Mouse (Mus musculus): ENCODE measurements at regions not wholly inside any gene's neighbourhood (a gene's known extent, or its start where the extent isn't known, plus 50 kb on each side); places are given as distances from the start of the nearest gene placed in this dataset.

GRCm38 (mm10) chr2:108686019-108686743 is 594.4 kb upstream of the Kif18a start:
- no peak overlapping the region for H3K4me3 ChIP-seq (ENCODE audit: low read length)
- H3K9ac ChIP-seq (ENCODE audit: low read length), result no peak overlapping the region
- H3K36me3 ChIP-seq (ENCODE audit: control insufficient read depth, insufficient read depth), result no peaks in the 10 kb centered on the region
- no peak overlapping the region for H3K4me2 ChIP-seq (ENCODE audit: low read depth, low read length)
- H3K4me1 ChIP-seq (ENCODE audit: control insufficient read depth, insufficient read depth, low read length), result peaks cover 7% of the 10 kb centered on the region
- no peaks in the 10 kb centered on the region for H3K27me3 ChIP-seq (ENCODE audit: control insufficient read depth, insufficient read depth, low read length)
- H3K9me3 ChIP-seq (replicated peaks; ENCODE audit: control insufficient read depth, low read length), result no peaks in the 10 kb centered on the region
- no peak overlapping the region for H3K27ac ChIP-seq (ENCODE audit: low read length)
- WGBS, result 38% methylated on average over 6 of the region's 6 CpGs
- ATAC-seq (replicated peaks; ENCODE audit: extremely low read depth, insufficient read depth, low FRiP score), result peak; percentile 58; the same call in 1 of the 2 replicates

GRCm38 (mm10) chr2:108690091-108690490 is 590.4 kb upstream of the Kif18a start:
- Histone ChIP-seq H3K27me3 (ENCODE audit: control insufficient read depth, insufficient read depth, low read length) (no peaks in the 10 kb centered on the region), H3K4me2 (ENCODE audit: low read depth, low read length) (no peak overlapping the region), H3K9me3 (replicated peaks; ENCODE audit: control insufficient read depth, low read length) (no peaks in the 10 kb centered on the region), H3K4me3 (ENCODE audit: low read length) (no peak overlapping the region), H3K9ac (ENCODE audit: low read length) (no peak overlapping the region), H3K4me1 (ENCODE audit: control insufficient read depth, insufficient read depth, low read length) (peaks cover 7% of the 10 kb centered on the region), H3K36me3 (ENCODE audit: control insufficient read depth, insufficient read depth) (no peaks in the 10 kb centered on the region), H3K27ac (ENCODE audit: low read length) (no peak overlapping the region)
- WGBS, result 51% methylated on average over 4 of the region's 4 CpGs
- no peak for ATAC-seq (replicated peaks; ENCODE audit: extremely low read depth, insufficient read depth, low FRiP score)

GRCm38 (mm10) chr2:108691156-108692007 is 589.2 kb upstream of the Kif18a start:
- Histone ChIP-seq H3K27ac (ENCODE audit: low read length) (no peak overlapping the region), H3K4me1 (ENCODE audit: control insufficient read depth, insufficient read depth, low read length) (peaks cover under 1% of the 10 kb centered on the region), H3K9ac (ENCODE audit: low read length) (no peak overlapping the region), H3K4me2 (ENCODE audit: low read depth, low read length) (no peak overlapping the region), H3K27me3 (ENCODE audit: control insufficient read depth, insufficient read depth, low read length) (no peaks in the 10 kb centered on the region), H3K4me3 (ENCODE audit: low read length) (no peak overlapping the region), H3K36me3 (ENCODE audit: control insufficient read depth, insufficient read depth) (no peaks in the 10 kb centered on the region), H3K9me3 (replicated peaks; ENCODE audit: control insufficient read depth, low read length) (no peaks in the 10 kb centered on the region)
- WGBS, result 45% methylated on average over 10 of the region's 10 CpGs
- ATAC-seq (replicated peaks; ENCODE audit: extremely low read depth, insufficient read depth, low FRiP score), result peak; percentile 18; the same call in 1 of the 2 replicates

- Histone ChIP-seq H3K36me3 (ENCODE audit: control insufficient read depth, insufficient read depth) (no peaks in the 10 kb centered on the region), H3K27ac (ENCODE audit: low read length) (no peak overlapping the region), H3K4me2 (ENCODE audit: low read depth, low read length) (no peak overlapping the region), H3K27me3 (ENCODE audit: control insufficient read depth, insufficient read depth, low read length) (no peaks in the 10 kb centered on the region), H3K9me3 (replicated peaks; ENCODE audit: control insufficient read depth, low read length) (no peaks in the 10 kb centered on the region), H3K4me3 (ENCODE audit: low read length) (no peak overlapping the region), H3K9ac (ENCODE audit: low read length) (no peak overlapping the region), H3K4me1 (ENCODE audit: control insufficient read depth, insufficient read depth, low read length) (no peaks in the 10 kb centered on the region)
- WGBS, result 65% methylated on average over 7 of the region's 7 CpGs
- no peak for ATAC-seq (replicated peaks; ENCODE audit: extremely low read depth, insufficient read depth, low FRiP score)
These were observed 579.2 kb upstream of the Kif18a start for GRCm38 (mm10) chr2:108701308-108701707.

GRCm38 (mm10) chr2:108707856-108708855 is 572.4 kb upstream of the Kif18a start:
- H3K36me3 ChIP-seq (ENCODE audit: control insufficient read depth, insufficient read depth), result no peaks in the 10 kb centered on the region
- no peaks in the 10 kb centered on the region for H3K4me1 ChIP-seq (ENCODE audit: control insufficient read depth, insufficient read depth, low read length)
- no peak overlapping the region for H3K27ac ChIP-seq (ENCODE audit: low read length)
- H3K9ac ChIP-seq (ENCODE audit: low read length), result no peak overlapping the region
- no peaks in the 10 kb centered on the region for H3K27me3 ChIP-seq (ENCODE audit: control insufficient read depth, insufficient read depth, low read length)
- 70% methylated on average over 5 of the region's 5 CpGs for WGBS
- no peak overlapping the region for H3K4me2 ChIP-seq (ENCODE audit: low read depth, low read length)
- no peak overlapping the region for H3K4me3 ChIP-seq (ENCODE audit: low read length)
- ATAC-seq (replicated peaks; ENCODE audit: extremely low read depth, insufficient read depth, low FRiP score), result no peak
- no peaks in the 10 kb centered on the region for H3K9me3 ChIP-seq (replicated peaks; ENCODE audit: control insufficient read depth, low read length)

GRCm38 (mm10) chr2:108742079-108742478 is 538.5 kb upstream of the Kif18a start:
- H3K27ac ChIP-seq (ENCODE audit: low read length), result no peak overlapping the region
- H3K4me2 ChIP-seq (ENCODE audit: low read depth, low read length), result no peak overlapping the region
- H3K27me3 ChIP-seq (ENCODE audit: control insufficient read depth, insufficient read depth, low read length), result no peaks in the 10 kb centered on the region
- H3K4me3 ChIP-seq (ENCODE audit: low read length), result no peak overlapping the region
- no peaks in the 10 kb centered on the region for H3K36me3 ChIP-seq (ENCODE audit: control insufficient read depth, insufficient read depth)
- no peak overlapping the region for H3K9ac ChIP-seq (ENCODE audit: low read length)
- no peaks in the 10 kb centered on the region for H3K9me3 ChIP-seq (replicated peaks; ENCODE audit: control insufficient read depth, low read length)
- WGBS, result 61% methylated on average over 3 of the region's 3 CpGs
- ATAC-seq (replicated peaks; ENCODE audit: extremely low read depth, insufficient read depth, low FRiP score), result no peak
- H3K4me1 ChIP-seq (ENCODE audit: control insufficient read depth, insufficient read depth, low read length), result no peaks in the 10 kb centered on the region

- Histone ChIP-seq H3K9me3 (replicated peaks; ENCODE audit: control insufficient read depth, low read length) (no peaks in the 10 kb centered on the region), H3K4me1 (ENCODE audit: control insufficient read depth, insufficient read depth, low read length) (no peaks in the 10 kb centered on the region), H3K27me3 (ENCODE audit: control insufficient read depth, insufficient read depth, low read length) (no peaks in the 10 kb centered on the region), H3K4me2 (ENCODE audit: low read depth, low read length) (no peak overlapping the region), H3K9ac (ENCODE audit: low read length) (no peak overlapping the region), H3K27ac (ENCODE audit: low read length) (no peak overlapping the region), H3K4me3 (ENCODE audit: low read length) (no peak overlapping the region), H3K36me3 (ENCODE audit: control insufficient read depth, insufficient read depth) (no peaks in the 10 kb centered on the region)
- 64% methylated on average over 2 of the region's 2 CpGs for WGBS
- ATAC-seq (replicated peaks; ENCODE audit: extremely low read depth, insufficient read depth, low FRiP score), result no peak
These were observed 537.0 kb upstream of the Kif18a start for GRCm38 (mm10) chr2:108743511-108743910.

GRCm38 (mm10) chr2:108744797-108745196 is 535.7 kb upstream of the Kif18a start:
- Histone ChIP-seq H3K27ac (ENCODE audit: low read length) (no peak overlapping the region), H3K9me3 (replicated peaks; ENCODE audit: control insufficient read depth, low read length) (no peaks in the 10 kb centered on the region), H3K4me1 (ENCODE audit: control insufficient read depth, insufficient read depth, low read length) (no peaks in the 10 kb centered on the region), H3K9ac (ENCODE audit: low read length) (no peak overlapping the region), H3K36me3 (ENCODE audit: control insufficient read depth, insufficient read depth) (no peaks in the 10 kb centered on the region), H3K4me2 (ENCODE audit: low read depth, low read length) (no peak overlapping the region), H3K27me3 (ENCODE audit: control insufficient read depth, insufficient read depth, low read length) (no peaks in the 10 kb centered on the region), H3K4me3 (ENCODE audit: low read length) (no peak overlapping the region)
- WGBS, result 67% methylated on average over 2 of the region's 2 CpGs
- ATAC-seq (replicated peaks; ENCODE audit: extremely low read depth, insufficient read depth, low FRiP score), result no peak

Data from heart, embryonic 16.5 days (tissue).